9 mouse cellular contexts compared by ENCODE assay signal in the genomic region with DNA sequence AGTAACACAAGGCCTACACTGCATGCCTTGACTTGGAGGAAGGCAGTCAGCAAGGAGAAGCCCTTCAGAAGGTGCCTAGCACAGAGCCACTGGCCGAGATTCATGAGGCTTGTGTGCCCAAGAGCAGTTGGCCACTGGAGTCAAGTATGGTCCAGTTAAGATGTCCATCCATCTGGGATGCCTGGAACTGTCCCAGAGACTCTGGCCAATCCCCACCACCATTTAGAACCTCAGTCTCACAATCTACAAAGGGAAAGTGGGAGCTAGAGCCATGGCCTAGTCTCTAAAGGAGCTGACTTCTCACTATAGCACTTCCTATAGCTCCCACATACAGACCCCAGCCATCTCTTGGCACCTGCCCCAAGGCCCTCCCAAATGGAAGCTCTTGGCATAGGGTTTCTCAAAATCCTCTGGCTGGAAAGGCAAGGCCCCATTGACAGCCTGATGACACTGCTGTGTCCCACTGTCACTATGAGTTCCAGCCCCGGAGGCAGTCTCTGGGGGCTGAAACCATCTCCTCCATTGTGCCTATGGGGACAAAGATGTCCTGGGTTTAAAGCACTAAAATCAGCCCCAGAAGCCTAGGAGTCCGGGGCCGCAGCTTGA. TPM values are rescaled to one million over a fixed set of nuclear protein-coding genes. Genes with fewer than 3 reads are reported as not detected.
A peak's percentile ranks its signal among the peaks of the same experiment; 100 is the strongest.
DNase-seq lines count a peak whose midpoint lies in the region; ATAC-seq and TF ChIP-seq lines count a peak whose summit lies in the region.
"Had no signal": no experiment of that assay in that cellular context is flagged by ENCODE, and none has a peak within 500 bp of the region (broad histone marks: within the 10 kb centered on the region; RNA-seq: fewer than 3 reads in every experiment).

No protein-coding gene starts in this region.

- intact Hi-C loops in heart, postnatal 10 days (cut with DNase I), result no loop called here

- ATAC-seq in heart, embryonic 16.5 days (replicated peaks; ENCODE audit: extremely low read depth, insufficient read depth, low FRiP score), result no peak
- ATAC-seq in hindbrain, embryonic 14.5 days (ENCODE audit: low FRiP score), result 0 out of 2 replicates have a peak, but pooled peaks have one; percentile 0
- no peak for ATAC-seq in midbrain, postnatal 0 days (ENCODE audit: low FRiP score)
- ATAC-seq in inflammation-experienced regulatory T-cells, adult 6 months, result no peak
- no peak for ATAC-seq in liver, embryonic 12.5 days

- WGBS in heart, embryonic 16.5 days, result 48% methylated on average over 4 of the region's 4 CpGs
- WGBS in embryonic facial prominence, embryonic 10.5 days, result 17% methylated on average over 4 of the region's 4 CpGs
- WGBS in hindbrain, embryonic 14.5 days, result 15% methylated on average over 4 of the region's 4 CpGs
- WGBS in midbrain, postnatal 0 days, result 28% methylated on average over 4 of the region's 4 CpGs
- WGBS in liver, embryonic 12.5 days (ENCODE audit: insufficient replicate concordance), result 27% methylated on average over 4 of the region's 4 CpGs

- H3K4me2 ChIP-seq in heart, embryonic 16.5 days (ENCODE audit: low read depth, low read length), result no peak overlapping the region
- H3K4me2 ChIP-seq in hindbrain, embryonic 14.5 days (replicated peaks), result no peak overlapping the region
- no peak overlapping the region for H3K4me2 ChIP-seq in midbrain, postnatal 0 days (ENCODE audit: low read depth, low read length, poor library complexity, severe bottlenecking)
- no peak overlapping the region for H3K4me2 ChIP-seq in liver, embryonic 12.5 days

- H3K27me3 ChIP-seq in heart, embryonic 16.5 days (ENCODE audit: control insufficient read depth, insufficient read depth, low read length), result peaks cover 26% of the 10 kb centered on the region
- peaks cover 77% of the 10 kb centered on the region for H3K27me3 ChIP-seq in embryonic facial prominence, embryonic 10.5 days (replicated peaks; ENCODE audit: low read depth, poor library complexity, severe bottlenecking)
- no peaks in the 10 kb centered on the region for H3K27me3 ChIP-seq in hindbrain, embryonic 14.5 days (ENCODE audit: control insufficient read depth, insufficient read depth, low read length)
- no peaks in the 10 kb centered on the region; the same call in 1 of the 2 replicates for H3K27me3 ChIP-seq in midbrain, postnatal 0 days (ENCODE audit: insufficient read depth, low read length)
- H3K27me3 ChIP-seq in liver, embryonic 12.5 days (replicated peaks), result peaks cover 84% of the 10 kb centered on the region

- peaks cover 19% of the 10 kb centered on the region for H3K4me1 ChIP-seq in heart, embryonic 16.5 days (ENCODE audit: control insufficient read depth, insufficient read depth, low read length)
- peaks cover 83% of the 10 kb centered on the region for H3K4me1 ChIP-seq in embryonic facial prominence, embryonic 10.5 days
- peaks cover 51% of the 10 kb centered on the region for H3K4me1 ChIP-seq in hindbrain, embryonic 14.5 days (replicated peaks; ENCODE audit: control insufficient read depth, insufficient read depth, low read length)
- H3K4me1 ChIP-seq in midbrain, postnatal 0 days (ENCODE audit: insufficient read depth, low read length), result peaks cover 19% of the 10 kb centered on the region; the same call in 1 of the 2 replicates
- no peaks in the 10 kb centered on the region for H3K4me1 ChIP-seq in liver, embryonic 12.5 days

- H3K9ac ChIP-seq in heart, embryonic 16.5 days (ENCODE audit: low read length), result no peak overlapping the region
- H3K9ac ChIP-seq in hindbrain, embryonic 14.5 days, result peak overlapping the region; percentile 24
- no peak overlapping the region for H3K9ac ChIP-seq in midbrain, postnatal 0 days (replicated peaks; ENCODE audit: low read length, poor library complexity, severe bottlenecking)
- H3K9ac ChIP-seq in liver, embryonic 12.5 days, result no peak overlapping the region

- DNase-seq in heart, postnatal 10 days, result no peak
- no peak for DNase-seq in embryonic facial prominence, embryonic 10.5 days (ENCODE audit: low spot score)
- no peak for DNase-seq in hindbrain, embryonic 14.5 days (ENCODE audit: low spot score)
- DNase-seq in midbrain, postnatal 0 days (ENCODE audit: low spot score), result peak; percentile 49
- no peak for DNase-seq in layer of hippocampus, adult 9-10 months (ENCODE audit: low spot score)
- DNase-seq: heart, postnatal 36 days had no signal

- H3K36me3 ChIP-seq in heart, embryonic 16.5 days (ENCODE audit: control insufficient read depth, insufficient read depth), result no peaks in the 10 kb centered on the region
- H3K36me3 ChIP-seq in embryonic facial prominence, embryonic 10.5 days (replicated peaks), result no peaks in the 10 kb centered on the region
- no peaks in the 10 kb centered on the region for H3K36me3 ChIP-seq in hindbrain, embryonic 14.5 days (replicated peaks; ENCODE audit: control insufficient read depth, insufficient read depth)
- H3K36me3 ChIP-seq in midbrain, postnatal 0 days (ENCODE audit: insufficient read depth, low read length), result no peaks in the 10 kb centered on the region
- no peaks in the 10 kb centered on the region for H3K36me3 ChIP-seq in liver, embryonic 12.5 days

- no peak overlapping the region for H3K4me3 ChIP-seq in heart, embryonic 16.5 days (ENCODE audit: low read length)
- H3K4me3 ChIP-seq in embryonic facial prominence, embryonic 10.5 days, result peak overlapping the region; percentile 37; the same call in 1 of the 2 replicates
- H3K4me3 ChIP-seq in hindbrain, embryonic 14.5 days (replicated peaks; ENCODE audit: low read length), result no peak overlapping the region
- H3K4me3 ChIP-seq in midbrain, postnatal 0 days (ENCODE audit: low read depth, low read length), result no peak overlapping the region
- no peak overlapping the region for H3K4me3 ChIP-seq in liver, embryonic 12.5 days

- peak overlapping the region; percentile 7; the same call in 1 of the 2 replicates for H3K27ac ChIP-seq in heart, embryonic 16.5 days (ENCODE audit: low read length)
- H3K27ac ChIP-seq in embryonic facial prominence, embryonic 10.5 days (replicated peaks), result peak overlapping the region; percentile 77
- H3K27ac ChIP-seq in hindbrain, embryonic 14.5 days, result peak overlapping the region; percentile 80
- peak overlapping the region; percentile 38; the same call in 1 of the 2 replicates for H3K27ac ChIP-seq in midbrain, postnatal 0 days (ENCODE audit: low read depth, low read length)
- no peak overlapping the region for H3K27ac ChIP-seq in liver, embryonic 12.5 days

- TF ChIP-seq CTCF in midbrain, postnatal 0 days (IDR thresholded peaks at IDR 0.05), result no peak

- no peaks in the 10 kb centered on the region for H3K9me3 ChIP-seq in heart, embryonic 16.5 days (replicated peaks; ENCODE audit: control insufficient read depth, low read length)
- no peaks in the 10 kb centered on the region for H3K9me3 ChIP-seq in embryonic facial prominence, embryonic 10.5 days
- no peaks in the 10 kb centered on the region for H3K9me3 ChIP-seq in hindbrain, embryonic 14.5 days (ENCODE audit: control insufficient read depth, low read length)
- H3K9me3 ChIP-seq in midbrain, postnatal 0 days (ENCODE audit: low read length), result no peaks in the 10 kb centered on the region
- no peaks in the 10 kb centered on the region for H3K9me3 ChIP-seq in liver, embryonic 12.5 days (replicated peaks)

RNA-seq across cellular contexts. Expression of a gene that starts 11.1 kb away (rescaled TPM):
- polyA plus RNA-seq in heart, embryonic 16.5 days (2015; fragmentation: Nextera tagmentation; extraction: Ambion mirVana), result 28.3 and 38.6 TPM in 2 replicates
- total RNA-seq in heart, postnatal 10 days (2021), result 10 to 100 TPM; 77.4 to 80.7 TPM
- 72.5 and 95.2 TPM in 2 replicates for polyA plus RNA-seq in embryonic facial prominence, embryonic 10.5 days (2016; fragmentation: Nextera tagmentation; extraction: Ambion mirVana)
- 99.4 and 106 TPM in 2 replicates for polyA plus RNA-seq in hindbrain, embryonic 14.5 days (2014; fragmentation: Nextera tagmentation; extraction: Ambion mirVana)
- 111 and 124 TPM in 2 replicates for total RNA-seq in midbrain, postnatal 0 days (2014; rRNA removed)
- polyA plus RNA-seq in midbrain, postnatal 0 days (2015; fragmentation: Nextera tagmentation; extraction: Ambion mirVana), result 74.7 and 76.0 TPM in 2 replicates
- 10 to 100 TPM; 45.1 to 68.3 (median 47.4) TPM for polyA plus RNA-seq in inflammation-experienced regulatory T-cells, adult 6 months (2017; shearing (Covaris generic))
- polyA plus RNA-seq in liver, embryonic 12.5 days (2016; fragmentation: Nextera tagmentation; extraction: Ambion mirVana), result 2.6 and 3.2 TPM in 2 replicates
